Mouse (Mus musculus) CH12.LX (cell line): ENCODE data around the gene Clnk.

ENCODE experiments used
- CTCF ChIP-seq, 2 experiments: IDR thresholded peaks in 1 of 2; conservative IDR thresholded peaks in 1 of 2; 2 replicates each; pipeline ENCODE4 v1.5.1; 2011 to 2012; ENCODE audit warnings: low read depth in 2 of 2, low read length in 2 of 2, improper control_type of control experiment in 1 of 2, inconsistent platforms in 1 of 2, mild to moderate bottlenecking in 1 of 2, moderate library complexity in 1 of 2
- POLR2A ChIP-seq: IDR thresholded peaks from 2 replicates; pipeline ENCODE4 v1.6.1; 2011; ENCODE audit warnings: low read depth, mild to moderate bottlenecking, improper control_type of control experiment, low read length
- USF2 ChIP-seq: conservative IDR thresholded peaks from 2 replicates; pipeline ENCODE4 v1.6.1; 2011; ENCODE audit warnings: low read depth, low read length, improper control_type of control experiment
- ZNF384 ChIP-seq: IDR thresholded peaks from 2 replicates; pipeline ENCODE4 v1.6.1; 2012; ENCODE audit warnings: low read depth, low read length, improper control_type of control experiment, inconsistent platforms

- TF ChIP-seq POLR2A (no peak), USF2 (no peak), ZNF384 (no peak), CTCF (conservative IDR thresholded peaks at IDR 0.05 in 1 of 2, IDR thresholded peaks at IDR 0.05 in 1 of 2; ENCODE audit: low read depth in 2 of 2, low read length in 2 of 2) (no peak)
These were observed 5.4 kb upstream of the Clnk start for GRCm38 (mm10) chr5:38881728-38882620.
